Mouse (Mus musculus) liver, embryonic 16.5 days (tissue): ENCODE measurements around the gene Dscam. TPM values are rescaled to one million over a fixed set of nuclear protein-coding genes. Genes with fewer than 3 reads are reported as not detected.

Experiments
- ATAC-seq: fragments of 200-750 bp; cut with Nextera tagmentation; 2 replicates; pipeline ENCODE4 v1.8.0; 2017; ENCODE audit warnings: low read depth, mild to moderate bottlenecking, moderate number of reproducible peaks, moderate library complexity
- H3K27ac ChIP-seq: fragments of 300-500 bp; sonication (generic); 2 replicates; pipeline ENCODE4 v1.5.1; 2014; ENCODE audit warnings: mild to moderate bottlenecking, low read length
- H3K27me3 ChIP-seq: fragments of 300-500 bp; sonication (generic); 2 replicates; pipeline ENCODE4 v1.6.1; 2014; ENCODE audit warnings: low read depth, low read length, mixed read lengths; ENCODE audit not compliant: control insufficient read depth, insufficient read depth
- H3K36me3 ChIP-seq: fragments of 300-500 bp; sonication (generic); 2 replicates; pipeline ENCODE4 v1.6.1; 2014; ENCODE audit warnings: mild to moderate bottlenecking; ENCODE audit not compliant: control insufficient read depth, insufficient read depth
- H3K4me1 ChIP-seq: fragments of 300-500 bp; sonication (generic); 2 replicates; pipeline ENCODE4 v1.6.1; 2014; ENCODE audit warnings: low read depth, low read length, mixed read lengths; ENCODE audit not compliant: control insufficient read depth
- H3K4me2 ChIP-seq: fragments of 300-500 bp; sonication (generic); 2 replicates; pipeline ENCODE4 v1.6.1; 2014; ENCODE audit warnings: low read depth, low read length, mixed read lengths
- H3K4me3 ChIP-seq: fragments of 300-500 bp; sonication (generic); 2 replicates; pipeline ENCODE4 v1.5.1; 2014; ENCODE audit warnings: low read depth, mild to moderate bottlenecking, low read length
- H3K9ac ChIP-seq: fragments of 300-500 bp; sonication (generic); 2 replicates; pipeline ENCODE4 v1.6.1; 2014; ENCODE audit warnings: low read depth, low read length
- H3K9me3 ChIP-seq: fragments of 300-500 bp; sonication (generic); replicated peaks from 2 replicates; pipeline ENCODE4 v1.6.1; 2016; ENCODE audit warnings: low read length; ENCODE audit not compliant: control insufficient read depth
- WGBS: fragments of 180-500 bp; shearing (Covaris S2); extraction: QIAGEN DNeasy Blood & Tissue Kit; methylation state at CpG from one replicate; pipeline ENCODE4 v1.1.7; 2014; ENCODE audit not compliant: insufficient replicate concordance; 5-methylcytosine and 5-hydroxymethylcytosine counted together
- polyA plus RNA-seq: library from polyadenylated mRNA; unstranded; fragments of >200 nt; fragmentation: Nextera tagmentation; extraction: Ambion mirVana; gene quantifications from 2 replicates; pipeline ENCODE4 v1.2.1, GENCODE M21; 2015

Dscam gene
- polyA plus RNA-seq, 1 experiment from 2014 or later: not detected

GRCm38 (mm10) chr16:96555412-96555811 lies 615.1 kb downstream of the Dscam start:
- H3K4me1 ChIP-seq: no peaks in the 10 kb centered on the region
- no peak overlapping the region for H3K4me3 ChIP-seq
- ATAC-seq: no peak
- no peaks in the 10 kb centered on the region for H3K27me3 ChIP-seq
- 49% methylated on average over 4 of the region's 4 CpGs for WGBS
- H3K36me3 ChIP-seq: no peaks in the 10 kb centered on the region
- H3K27ac ChIP-seq: no peak overlapping the region
- no peak overlapping the region for H3K4me2 ChIP-seq
- no peaks in the 10 kb centered on the region for H3K9me3 ChIP-seq
- H3K9ac ChIP-seq: no peak overlapping the region

GRCm38 (mm10) chr16:96552680-96553079 lies 617.9 kb downstream of the Dscam start:
- 65% methylated on average over 2 of the region's 2 CpGs for WGBS
- no peak for ATAC-seq
- Histone ChIP-seq H3K4me2 (no peak overlapping the region), H3K4me1 (no peaks in the 10 kb centered on the region), H3K27me3 (no peaks in the 10 kb centered on the region), H3K36me3 (no peaks in the 10 kb centered on the region), H3K4me3 (no peak overlapping the region), H3K9ac (no peak overlapping the region), H3K27ac (no peak overlapping the region), H3K9me3 (no peaks in the 10 kb centered on the region)

- no peak overlapping the region for H3K4me2 ChIP-seq
- no peaks in the 10 kb centered on the region for H3K27me3 ChIP-seq
- H3K4me3 ChIP-seq: no peak overlapping the region
- H3K9me3 ChIP-seq: no peaks in the 10 kb centered on the region
- ATAC-seq: no peak
- H3K9ac ChIP-seq: no peak overlapping the region
- no peaks in the 10 kb centered on the region for H3K36me3 ChIP-seq
- no peak overlapping the region for H3K27ac ChIP-seq
- WGBS: 34% methylated on average over 2 of the region's 2 CpGs
- H3K4me1 ChIP-seq: no peaks in the 10 kb centered on the region
Measured at GRCm38 (mm10) chr16:96541056-96541455, 629.5 kb downstream of the Dscam start.

Other genes with a start within 250 kb of the Dscam start
- gene Bace2, start 186.0 kb upstream of the Dscam start, polyA plus RNA-seq: 6.7 and 8.4 TPM in 2 replicates